Mouse (Mus musculus) limb, embryonic 11.5 days (tissue): ENCODE results near the gene Tubg2. TPM values are rescaled to one million over a fixed set of nuclear protein-coding genes. Genes with fewer than 3 reads are reported as not detected.
"Not testable (repeated sequence)": the region's sequence is repeated elsewhere in the genome, so short reads cannot be mapped to it uniquely, and the experiment has no call there.

Experiments
- ATAC-seq: fragments of 200-750 bp; cut with Nextera tagmentation; 2 replicates; pipeline ENCODE4 v1.8.0; 2017; ENCODE audit warnings: low read depth; ENCODE audit not compliant: insufficient number of reproducible peaks, low FRiP score, low TSS enrichment
- DNase-seq: peaks from one replicate; pipeline ENCODE4 v3.0.0-alpha.2; 2015; ENCODE audit warnings: low spot score
- H3K27ac ChIP-seq: fragments of 300-500 bp; sonication (generic); replicated peaks from 2 replicates; pipeline ENCODE4 v1.5.1; 2014; ENCODE audit warnings: low read depth, mild to moderate bottlenecking, low read length
- H3K27me3 ChIP-seq: fragments of 300-500 bp; sonication (generic); 2 replicates; pipeline ENCODE4 v1.6.1; 2014; ENCODE audit warnings: mild to moderate bottlenecking, low read length, mixed read lengths; ENCODE audit not compliant: control insufficient read depth, insufficient read depth
- H3K36me3 ChIP-seq: fragments of 300-500 bp; sonication (generic); 2 replicates; pipeline ENCODE4 v1.6.1; 2014; ENCODE audit warnings: mild to moderate bottlenecking, low read length, moderate library complexity, mixed read lengths; ENCODE audit not compliant: control insufficient read depth, insufficient read depth
- H3K4me1 ChIP-seq: fragments of 300-500 bp; sonication (generic); 2 replicates; pipeline ENCODE4 v1.6.1; 2014; ENCODE audit warnings: low read length, mixed read lengths; ENCODE audit not compliant: control insufficient read depth, insufficient read depth
- H3K4me2 ChIP-seq: fragments of 300-500 bp; sonication (generic); 2 replicates; pipeline ENCODE4 v1.6.1; 2014; ENCODE audit warnings: low read depth, mild to moderate bottlenecking, moderate library complexity; ENCODE audit not compliant: severe bottlenecking
- H3K4me3 ChIP-seq: fragments of 300-500 bp; sonication (generic); 2 replicates; pipeline ENCODE4 v1.5.1; 2014; ENCODE audit warnings: low read depth, low read length
- H3K9ac ChIP-seq: fragments of 300-500 bp; sonication (generic); 2 replicates; pipeline ENCODE4 v1.6.1; 2014; ENCODE audit warnings: mild to moderate bottlenecking, low read length
- H3K9me3 ChIP-seq: fragments of 300-500 bp; sonication (generic); 2 replicates; pipeline ENCODE4 v1.6.1; 2016; ENCODE audit warnings: low read length; ENCODE audit not compliant: control insufficient read depth
- WGBS: fragments of 180-500 bp; shearing (Covaris S2); extraction: QIAGEN DNeasy Blood & Tissue Kit; methylation state at CpG from one replicate; pipeline ENCODE4 v1.1.7; 2014; 5-methylcytosine and 5-hydroxymethylcytosine counted together
- polyA plus RNA-seq: library from polyadenylated mRNA; unstranded; fragments of >200 nt; fragmentation: Nextera tagmentation; extraction: Ambion mirVana; gene quantifications from 2 replicates; pipeline ENCODE4 v1.2.1, GENCODE M21; 2014

Gene Tubg2
- polyA plus RNA-seq, 1 experiment from 2014 or later: 5.0 TPM

- ATAC-seq (peak; percentile 91), DNase-seq (peak; percentile 99)
- no peaks in the 10 kb centered on the region; the same call in 1 of the 2 replicates for H3K36me3 ChIP-seq
- WGBS: under 1% methylated on average over 61 of the region's 61 CpGs
- H3K27me3 ChIP-seq: no peaks in the 10 kb centered on the region
- H3K9ac ChIP-seq: peak within 1 kb of the TSS; percentile 92
- H3K27ac ChIP-seq: peak within 1 kb of the TSS; percentile 86
- H3K4me1 ChIP-seq: peaks cover 12% of the 10 kb centered on the region
- H3K4me3 ChIP-seq: peak within 1 kb of the TSS; percentile 97
- H3K9me3 ChIP-seq: no peaks in the 10 kb centered on the region
- H3K4me2 ChIP-seq: peak within 1 kb of the TSS; percentile 93
Observed at GRCm38 (mm10) chr11:101119761-101120544, 35.8 kb upstream of the Tubg2 start, which contains the start of the genes Retreg3 and Tubg1. Retreg3 (minus strand) TSS chr11:101119893. Tubg1 (plus strand) TSS chr11:101119938.

GRCm38 (mm10) chr11:101120545-101121188 lies 35.0 kb upstream of the Tubg2 start:
- Histone ChIP-seq H3K27ac (peak overlapping the region; percentile 86), H3K4me1 (peaks cover 12% of the 10 kb centered on the region), H3K9ac (peak overlapping the region; percentile 91), H3K27me3 (no peaks in the 10 kb centered on the region), H3K36me3 (peaks cover 4% of the 10 kb centered on the region), H3K4me3 (peak overlapping the region; percentile 97), H3K9me3 (no peaks in the 10 kb centered on the region), H3K4me2 (peak overlapping the region; percentile 93)
- 28% methylated on average over 19 of the region's 19 CpGs for WGBS
- DNase-seq (no peak), ATAC-seq (no peak)

- not testable (repeated sequence) for H3K27ac ChIP-seq, DNase-seq, ATAC-seq, H3K9ac ChIP-seq, H3K4me3 ChIP-seq, H3K4me2 ChIP-seq, H3K9me3 ChIP-seq, H3K27me3 ChIP-seq, H3K4me1 ChIP-seq
- 93% methylated on average over 8 of the region's 8 CpGs for WGBS
- peaks cover 13% of the 10 kb centered on the region for H3K36me3 ChIP-seq
Observed at GRCm38 (mm10) chr11:101124494-101124893, 31.2 kb upstream of the Tubg2 start.

- not testable (repeated sequence) for H3K4me3 ChIP-seq, ATAC-seq, H3K9me3 ChIP-seq, H3K27me3 ChIP-seq, H3K4me1 ChIP-seq, H3K4me2 ChIP-seq, DNase-seq, H3K27ac ChIP-seq, H3K9ac ChIP-seq
- peaks cover 13% of the 10 kb centered on the region for H3K36me3 ChIP-seq
- 96% methylated on average over 7 of the region's 9 CpGs for WGBS
Observed at GRCm38 (mm10) chr11:101125008-101125407, 30.7 kb upstream of the Tubg2 start.

- Histone ChIP-seq H3K4me1 (no peaks in the 10 kb centered on the region), H3K9me3 (no peaks in the 10 kb centered on the region), H3K36me3 (peaks cover 13% of the 10 kb centered on the region), H3K27ac (no peak overlapping the region), H3K9ac (no peak overlapping the region), H3K4me3 (no peak overlapping the region), H3K4me2 (no peak overlapping the region), H3K27me3 (no peaks in the 10 kb centered on the region)
- DNase-seq (no peak), ATAC-seq (no peak)
- WGBS: 94% methylated on average over 1 of the region's 1 CpGs
Observed at GRCm38 (mm10) chr11:101127075-101127474, 28.6 kb upstream of the Tubg2 start.

GRCm38 (mm10) chr11:101128996-101129577 lies 26.6 kb upstream of the Tubg2 start:
- WGBS: 82% methylated on average over 11 of the region's 11 CpGs
- DNase-seq (no peak), ATAC-seq (no peak)
- H3K36me3 ChIP-seq: peaks cover 13% of the 10 kb centered on the region
- H3K4me3 ChIP-seq: no peak overlapping the region
- H3K4me2 ChIP-seq: no peak overlapping the region
- no peak overlapping the region for H3K9ac ChIP-seq
- no peaks in the 10 kb centered on the region for H3K4me1 ChIP-seq
- H3K9me3 ChIP-seq: no peaks in the 10 kb centered on the region
- no peak overlapping the region for H3K27ac ChIP-seq
- no peaks in the 10 kb centered on the region for H3K27me3 ChIP-seq

- Histone ChIP-seq H3K27me3 (no peaks in the 10 kb centered on the region), H3K36me3 (peaks cover 13% of the 10 kb centered on the region), H3K4me1 (no peaks in the 10 kb centered on the region), H3K9ac (no peak overlapping the region), H3K27ac (no peak overlapping the region), H3K4me3 (no peak overlapping the region), H3K9me3 (no peaks in the 10 kb centered on the region), H3K4me2 (no peak overlapping the region)
- DNase-seq (no peak), ATAC-seq (no peak)
- WGBS: 40% methylated on average over 18 of the region's 18 CpGs
Observed at GRCm38 (mm10) chr11:101130056-101130756, 25.5 kb upstream of the Tubg2 start.

GRCm38 (mm10) chr11:101131187-101131586 lies 24.5 kb upstream of the Tubg2 start:
- no peak for DNase-seq
- 98% methylated on average over 2 of the region's 2 CpGs for WGBS
- peaks cover 4% of the 10 kb centered on the region for H3K36me3 ChIP-seq
- no peak overlapping the region for H3K4me2 ChIP-seq
- no peak overlapping the region for H3K4me3 ChIP-seq
- no peak overlapping the region for H3K27ac ChIP-seq
- H3K9me3 ChIP-seq: no peaks in the 10 kb centered on the region
- H3K9ac ChIP-seq: no peak overlapping the region
- no peak for ATAC-seq
- no peaks in the 10 kb centered on the region for H3K27me3 ChIP-seq
- no peaks in the 10 kb centered on the region for H3K4me1 ChIP-seq
